Mouse (Mus musculus): ENCODE data around the gene Cd248. TPM values are rescaled to one million over a fixed set of nuclear protein-coding genes. Genes with fewer than 3 reads are reported as not detected.

Cd248 gene
- 10 to 100 TPM; 14.2 TPM for total RNA-seq (2021)

GRCm38 (mm10) chr19:5067867-5068569, at the start of gene Cd248:
Cd248 (plus strand) TSS chr19:5068078.
- intact Hi-C loops (cut with DNase I): no loop called here
- peak; percentile 73 for DNase-seq

- intact Hi-C loops (cut with DNase I): no loop called here
- DNase-seq: no peak
These were observed 49.7 kb upstream of the Cd248 start for GRCm38 (mm10) chr19:5018191-5018590.

- intact Hi-C loops (cut with DNase I): no loop called here
- peak; percentile 48 for DNase-seq
These were observed 46.5 kb upstream of the Cd248 start for GRCm38 (mm10) chr19:5021416-5021815.

GRCm38 (mm10) chr19:5023621-5024479, 44.0 kb upstream of the Cd248 start, which contains the start of gene Slc29a2:
Slc29a2 (plus strand) TSS chr19:5023860.
- intact Hi-C loops (cut with DNase I): no loop called here
- peak; percentile 94 for DNase-seq

GRCm38 (mm10) chr19:5026111-5026510, 41.8 kb upstream of the Cd248 start:
- intact Hi-C loops (cut with DNase I): no loop called here
- peak; percentile 47 for DNase-seq

GRCm38 (mm10) chr19:5032686-5033085, 35.2 kb upstream of the Cd248 start:
- DNase-seq: no peak
- intact Hi-C loops (cut with DNase I): no loop called here

GRCm38 (mm10) chr19:5036577-5036976, 31.3 kb upstream of the Cd248 start:
- intact Hi-C loops (cut with DNase I): no loop called here
- no peak for DNase-seq

- intact Hi-C loops (cut with DNase I): no loop called here
These were observed 30.0 kb upstream of the Cd248 start for GRCm38 (mm10) chr19:5037678-5038571.

GRCm38 (mm10) chr19:5038709-5039156, 29.1 kb upstream of the Cd248 start, which contains the start of the genes B4gat1 and AC124502.3:
B4gat1 (plus strand) TSS chr19:5038826.
AC124502.3 (plus strand) TSS chr19:5038891.
- intact Hi-C loops (cut with DNase I): no loop called here
- DNase-seq: peak; percentile 95

More at GRCm38 (mm10) chr19:5037678-5038571, 30.0 kb upstream of the Cd248 start:
- DNase-seq: peak; percentile 86

GRCm38 (mm10) chr19:5039301-5040114, 28.4 kb upstream of the Cd248 start:
- intact Hi-C loops (cut with DNase I): no loop called here
- peak; percentile 20 for DNase-seq

- intact Hi-C loops (cut with DNase I): no loop called here
- DNase-seq: peak; percentile 94
These were observed 26.9 kb upstream of the Cd248 start, which contains the start of gene Brms1 for GRCm38 (mm10) chr19:5040862-5041523. Brms1 (plus strand) TSS chr19:5041354.

GRCm38 (mm10) chr19:5041588-5041987, 26.3 kb upstream of the Cd248 start:
- intact Hi-C loops (cut with DNase I): no loop called here
- no peak for DNase-seq

- intact Hi-C loops (cut with DNase I): no loop called here
- DNase-seq: no peak
These were observed 22.3 kb upstream of the Cd248 start for GRCm38 (mm10) chr19:5045531-5045930.

GRCm38 (mm10) chr19:5048138-5049056, 19.5 kb upstream of the Cd248 start:
- no peak for DNase-seq
- intact Hi-C loops (cut with DNase I): no loop called here

- intact Hi-C loops (cut with DNase I): no loop called here
- no peak for DNase-seq
These were observed 18.6 kb upstream of the Cd248 start for GRCm38 (mm10) chr19:5049325-5049724.

- no peak for DNase-seq
- intact Hi-C loops (cut with DNase I): no loop called here
These were observed 17.6 kb upstream of the Cd248 start, which contains the start of gene Rin1 for GRCm38 (mm10) chr19:5050047-5050905. Rin1 (plus strand) TSS chr19:5050481.

- no peak for DNase-seq
These were observed 16.8 kb upstream of the Cd248 start for GRCm38 (mm10) chr19:5051031-5051430.

More at GRCm38 (mm10) chr19:5051031-5051430, 16.8 kb upstream of the Cd248 start:
- intact Hi-C loops (cut with DNase I): no loop called here
